Mouse (Mus musculus) CH12.LX (cell line): Measurements from ENCODE around the gene Wfdc3. TPM values are rescaled to one million over a fixed set of nuclear protein-coding genes. Genes with fewer than 3 reads are reported as not detected.

Experiments
- DNase-seq: peaks from one replicate; pipeline ENCODE4 v3.0.0-alpha.2; 2013; ENCODE audit errors: extremely low read depth
- H3K27ac ChIP-seq: 2 replicates; pipeline ENCODE4 v1.5.1; 2012; ENCODE audit warnings: low read depth, mild to moderate bottlenecking, control low read depth, moderate library complexity; ENCODE audit not compliant: insufficient read depth
- H3K27me3 ChIP-seq: replicated peaks from 2 replicates; pipeline ENCODE3; 2012; ENCODE audit warnings: inconsistent platforms
- H3K36me3 ChIP-seq, 2 experiments: replicated peaks in 1 of 2; 2 replicates each; pipeline versions ENCODE3 to v1.6.1; 2012; ENCODE audit warnings: inconsistent platforms in 1 of 2, low read length in 1 of 2, mild to moderate bottlenecking in 1 of 2, mixed read lengths in 1 of 2, moderate library complexity in 1 of 2; ENCODE audit not compliant: control insufficient read depth in 1 of 2, insufficient read depth in 1 of 2
- H3K4me1 ChIP-seq, 2 experiments: 2 replicates each; pipeline ENCODE4 v1.6.1; 2012; ENCODE audit warnings: inconsistent platforms in 1 of 2, moderate library complexity in 1 of 2; ENCODE audit not compliant: insufficient read depth in 2 of 2, control insufficient read depth in 1 of 2
- H3K4me2 ChIP-seq: 2 replicates; pipeline ENCODE4 v1.6.1; 2012; ENCODE audit warnings: low read depth, mild to moderate bottlenecking, control low read depth; ENCODE audit not compliant: poor library complexity, insufficient read depth, severe bottlenecking
- H3K4me3 ChIP-seq, 3 experiments: fragments of 150-350 bp in 1 of 3; sonication (generic) in 1 of 3; replicated peaks in 1 of 3; 2 replicates each; pipeline versions ENCODE3 to v1.5.1; 2011 to 2012; ENCODE audit warnings: low read depth in 2 of 3, low read length in 2 of 3, mild to moderate bottlenecking in 2 of 3, moderate library complexity in 2 of 3, control low read depth in 1 of 3, improper control_type of control experiment in 1 of 3, inconsistent platforms in 1 of 3, mixed read lengths in 1 of 3; ENCODE audit not compliant: poor library complexity in 1 of 3
- H3K79me2 ChIP-seq: replicated peaks from 2 replicates; pipeline ENCODE4 v1.6.1; 2012; ENCODE audit warnings: mild to moderate bottlenecking, moderate library complexity; ENCODE audit not compliant: control insufficient read depth, poor library complexity, insufficient read depth, severe bottlenecking; ENCODE audit errors: extremely low read depth
- H3K9ac ChIP-seq: 2 replicates; pipeline ENCODE4 v1.6.1; 2012; ENCODE audit warnings: low read depth, mild to moderate bottlenecking, control low read depth, moderate library complexity; ENCODE audit not compliant: insufficient read depth
- H3K9me3 ChIP-seq: replicated peaks from 2 replicates; pipeline ENCODE3; 2012; ENCODE audit warnings: low read length, inconsistent platforms, mixed read lengths
- BHLHE40 ChIP-seq: IDR thresholded peaks from 2 replicates; pipeline ENCODE4 v1.6.1; 2011; ENCODE audit warnings: mild to moderate bottlenecking, low read depth, low read length, improper control_type of control experiment
- E2F4 ChIP-seq: IDR thresholded peaks from 2 replicates; pipeline ENCODE4 v1.6.1; 2011; ENCODE audit warnings: low read depth, low read length, improper control_type of control experiment; ENCODE audit not compliant: insufficient replicate concordance
- EP300 ChIP-seq: IDR thresholded peaks from 2 replicates; pipeline ENCODE4 v1.6.1; 2011; ENCODE audit warnings: low read length, improper control_type of control experiment
- HCFC1 ChIP-seq: IDR thresholded peaks from 2 replicates; pipeline ENCODE4 v1.6.1; 2012; ENCODE audit warnings: low read depth, mild to moderate bottlenecking, inconsistent platforms, low read length, improper control_type of control experiment
- JUND ChIP-seq: conservative IDR thresholded peaks from 2 replicates; pipeline ENCODE4 v1.6.1; 2011; ENCODE audit warnings: low read depth, low read length, improper control_type of control experiment
- KAT2A ChIP-seq: IDR thresholded peaks from 2 replicates; pipeline ENCODE4 v1.6.1; 2012; ENCODE audit warnings: low read length, improper control_type of control experiment, inconsistent platforms; ENCODE audit not compliant: insufficient replicate concordance
- MAX ChIP-seq: IDR thresholded peaks from 2 replicates; pipeline ENCODE4 v1.6.1; 2011; ENCODE audit warnings: low read length, improper control_type of control experiment
- MEF2A ChIP-seq: IDR thresholded peaks from 2 replicates; pipeline ENCODE4 v1.6.1; 2014; ENCODE audit warnings: low read depth, mild to moderate bottlenecking, inconsistent platforms, low read length, improper control_type of control experiment, borderline replicate concordance
- MYC ChIP-seq: IDR thresholded peaks from 2 replicates; pipeline ENCODE4 v1.6.1; 2011; ENCODE audit warnings: low read depth, mild to moderate bottlenecking, improper control_type of control experiment, low read length
- NELFE ChIP-seq: IDR thresholded peaks from 2 replicates; pipeline ENCODE4 v1.6.1; 2011; ENCODE audit warnings: low read depth, low read length, improper control_type of control experiment
- NRF1 ChIP-seq: IDR thresholded peaks from 2 replicates; pipeline ENCODE4 v1.6.1; 2014; ENCODE audit warnings: low read depth, mild to moderate bottlenecking, inconsistent platforms, low read length, improper control_type of control experiment, moderate library complexity
- PAX5 ChIP-seq: IDR thresholded peaks from 2 replicates; pipeline ENCODE4 v1.6.1; 2012; ENCODE audit warnings: low read length, inconsistent platforms, mixed read lengths
- POLR2A ChIP-seq: IDR thresholded peaks from 2 replicates; pipeline ENCODE4 v1.6.1; 2011; ENCODE audit warnings: low read depth, mild to moderate bottlenecking, improper control_type of control experiment, low read length
- RAD21 ChIP-seq: IDR thresholded peaks from 2 replicates; pipeline ENCODE4 v1.6.1; 2011; ENCODE audit warnings: low read depth, mild to moderate bottlenecking, low read length, improper control_type of control experiment, moderate library complexity
- SIN3A ChIP-seq: IDR thresholded peaks from 2 replicates; pipeline ENCODE4 v1.6.1; 2012; ENCODE audit warnings: low read length, improper control_type of control experiment, inconsistent platforms
- SMC3 ChIP-seq: IDR thresholded peaks from 2 replicates; pipeline ENCODE4 v1.6.1; 2011; ENCODE audit warnings: low read depth, low read length, improper control_type of control experiment
- TBP ChIP-seq: conservative IDR thresholded peaks from 2 replicates; pipeline ENCODE4 v1.6.1; 2011; ENCODE audit warnings: low read depth, low read length, improper control_type of control experiment
- TCF12 ChIP-seq: IDR thresholded peaks from 2 replicates; pipeline ENCODE4 v1.6.1; 2014; ENCODE audit warnings: low read depth, mild to moderate bottlenecking, inconsistent platforms, low read length, improper control_type of control experiment
- UBTF ChIP-seq: IDR thresholded peaks from 2 replicates; pipeline ENCODE4 v1.6.1; 2012; ENCODE audit warnings: low read depth, mild to moderate bottlenecking, inconsistent platforms, low read length, improper control_type of control experiment, moderate library complexity
- ZKSCAN1 ChIP-seq: IDR thresholded peaks from 2 replicates; pipeline ENCODE4 v1.6.1; 2012; ENCODE audit warnings: low read depth, inconsistent platforms, low read length, improper control_type of control experiment, borderline replicate concordance
- ZMIZ1 ChIP-seq: IDR thresholded peaks from 2 replicates; pipeline ENCODE4 v1.6.1; 2012; ENCODE audit warnings: low read depth, mild to moderate bottlenecking, inconsistent platforms, low read length, improper control_type of control experiment
- dilution Hi-C: fragments of 300-500 bp; cut with MboI; formaldehyde crosslinking; loops from 2 replicates; pipeline ENCODE4 v1.14.3; 2020; ENCODE audit warnings: low sequenced_read_pairs; ENCODE audit not compliant: extremely low pct_unique_long_range_greater_than_20kb, extremely low pct_ligation_motif_present
- in situ Hi-C: fragments of 300-500 bp; cut with MboI; formaldehyde crosslinking; loops from 3 replicates; pipeline ENCODE4 v1.14.3; 2019; ENCODE audit warnings: low sequenced_read_pairs, low pct_ligation_motif_present, low pct_unique_long_range_greater_than_20kb, mixed read lengths
- polyA plus RNA-seq: library from polyadenylated mRNA; unstranded; fragments of >175 nt; gene quantifications from 2 replicates; pipeline ENCODE4 v1.2.1, GENCODE M21; 2012; ENCODE audit warnings: low read depth; ENCODE audit not compliant: insufficient read length
- total RNA-seq, 2 experiments: library from RNA; depleted of rRNA; stranded (reverse); fragments of 300-350 nt in 1 of 2; fragments of >200 nt in 1 of 2; gene quantifications; 2 replicates each; pipeline ENCODE4 v1.2.3; 2012 to 2014

Wfdc3 gene
- total and polyA plus RNA-seq, 3 experiments, result 0.21 TPM; not detected in 2

- Histone ChIP-seq H3K9ac (peak overlapping the region; percentile 91), H3K79me2 (peaks cover 9% of the 10 kb centered on the region), H3K4me3 (peak overlapping the region; percentile 66 to 96 (median 96)), H3K27me3 (peaks cover 38% of the 10 kb centered on the region), H3K9me3 (no peaks in the 10 kb centered on the region), H3K36me3 (peaks cover 18 to 41% of the 10 kb centered on the region in 2 experiments), H3K27ac (no peak overlapping the region), H3K4me1 (peaks cover 6 to 19% of the 10 kb centered on the region in 2 experiments; a peak in 3 of 4 replicates), H3K4me2 (peak overlapping the region; percentile 96)
- TF ChIP-seq JUND (no peak), HCFC1 (no peak), NRF1 (no peak), TCF12 (no peak), ZMIZ1 (no peak), EP300 (no peak), NELFE (no peak), PAX5 (no peak), MAX (no peak), ZKSCAN1 (no peak), POLR2A (no peak), KAT2A (no peak), MYC (no peak), SIN3A (no peak), BHLHE40 (no peak), E2F4 (no peak), UBTF (no peak), RAD21 (no peak), MEF2A (no peak), SMC3 (no peak)
- peak; percentile 3 for DNase-seq
- dilution Hi-C loops, result no loop called here
- in situ Hi-C loops, result loop anchor here (25.0 kb wide), 1 partner anchor 334 kb away; the partner anchor contains the start of genes Matn4 and Rbpjl
These were observed 962 bp upstream of the Wfdc3 start for GRCm38 (mm10) chr2:164746693-164747092.

- Histone ChIP-seq H3K4me3 (peak overlapping the region; percentile 66 to 96 (median 96)), H3K36me3 (peaks cover 12 to 27% of the 10 kb centered on the region in 2 experiments), H3K79me2 (peaks cover 7% of the 10 kb centered on the region), H3K27ac (no peak overlapping the region), H3K9me3 (no peaks in the 10 kb centered on the region), H3K9ac (peak overlapping the region; percentile 24; the same call in 1 of the 2 replicates), H3K4me2 (peak overlapping the region; percentile 73), H3K4me1 (peaks cover 6 to 19% of the 10 kb centered on the region in 2 experiments; a peak in 3 of 4 replicates), H3K27me3 (peaks cover 52% of the 10 kb centered on the region)
- in situ Hi-C loops, result loop anchor here (25.0 kb wide), 1 partner anchor 333 kb away; the partner anchor contains the start of genes Matn4 and Rbpjl
- no peak for DNase-seq
- TF ChIP-seq TBP (no peak), NELFE (no peak)
- dilution Hi-C loops, result no loop called here
These were observed 744 bp downstream of the Wfdc3 start for GRCm38 (mm10) chr2:164744987-164745386.
